Mouse (Mus musculus): ENCODE results near the gene Sema6d. TPM values are rescaled to one million over a fixed set of nuclear protein-coding genes. Genes with fewer than 3 reads are reported as not detected.

The Sema6d gene
- polyA plus RNA-seq, 1 experiment from 2014 or later = 11.4 TPM

DNA sequence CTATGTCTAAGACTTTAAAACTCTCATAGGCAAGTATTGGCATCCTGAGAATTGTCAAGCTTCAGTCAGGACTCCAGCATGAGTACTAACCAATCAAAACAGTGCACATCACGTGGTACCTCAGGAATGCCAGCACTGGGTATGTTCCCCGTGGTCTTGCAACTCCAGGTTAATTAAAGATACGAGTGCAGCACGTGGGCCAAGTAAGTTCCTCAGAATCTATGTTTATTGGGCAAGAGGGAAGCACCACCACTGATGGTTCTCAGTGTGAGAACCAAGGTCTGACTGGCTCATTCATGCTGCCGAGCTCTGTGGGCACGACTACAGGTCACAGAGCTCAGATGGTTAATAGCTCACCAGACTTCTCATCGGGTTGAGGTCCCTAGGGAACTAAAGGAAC is 536.7 kb downstream of the Sema6d start:
- Histone ChIP-seq H3K36me3 (no peaks in the 10 kb centered on the region), H3K4me3 (no peak overlapping the region)

DNA sequence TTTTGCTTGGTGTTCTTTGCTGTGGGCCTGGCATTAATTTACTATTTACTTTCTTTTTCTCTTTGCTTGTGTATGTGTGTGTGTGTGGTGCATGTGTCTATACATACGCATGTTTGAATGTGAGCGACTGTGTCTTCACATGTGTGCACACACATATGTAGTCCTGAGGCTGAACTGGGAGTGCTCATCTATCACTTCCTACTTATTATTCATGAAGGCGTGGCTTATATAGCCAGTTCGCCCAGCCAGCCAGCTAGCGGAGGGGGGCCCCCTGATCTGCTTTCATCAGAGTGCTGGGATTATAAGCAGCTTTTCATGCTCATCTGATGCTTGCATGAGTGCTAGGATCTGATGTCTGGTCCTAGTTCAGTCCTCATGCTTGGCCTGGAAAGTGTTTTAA is 537.9 kb downstream of the Sema6d start:
- H3K27ac ChIP-seq = no peak overlapping the region
- H3K27me3 ChIP-seq = no peaks in the 10 kb centered on the region
- no peaks in the 10 kb centered on the region for H3K9me3 ChIP-seq
- no peak for ATAC-seq (ENCODE audit: insufficient number of reproducible peaks, insufficient read depth, low FRiP score, low TSS enrichment, low read depth)
- no peak overlapping the region for H3K4me3 ChIP-seq
- no peak overlapping the region for H3K9ac ChIP-seq
- H3K4me2 ChIP-seq = no peak overlapping the region
- 66% methylated on average over 5 of the region's 5 CpGs for WGBS
- H3K36me3 ChIP-seq = no peaks in the 10 kb centered on the region
- H3K4me1 ChIP-seq = 0 out of 2 replicates have a peak, but pooled peaks cover 4% of the 10 kb centered on the region

More for the DNA sequence above, 536.7 kb downstream of the Sema6d start:
- Histone ChIP-seq H3K4me1 (0 out of 2 replicates have a peak, but pooled peaks cover 4% of the 10 kb centered on the region), H3K27me3 (no peaks in the 10 kb centered on the region), H3K9ac (no peak overlapping the region), H3K4me2 (no peak overlapping the region), H3K27ac (no peak overlapping the region), H3K9me3 (no peaks in the 10 kb centered on the region)
- 74% methylated on average over 7 of the region's 7 CpGs for WGBS
- ATAC-seq (ENCODE audit: insufficient number of reproducible peaks, insufficient read depth, low FRiP score, low TSS enrichment, low read depth) = no peak

GRCm38 (mm10) chr2:124628701-124629100 is 538.9 kb downstream of the Sema6d start:
- Histone ChIP-seq H3K9ac (no peak overlapping the region), H3K4me3 (no peak overlapping the region), H3K36me3 (no peaks in the 10 kb centered on the region), H3K27ac (no peak overlapping the region), H3K9me3 (no peaks in the 10 kb centered on the region), H3K4me2 (no peak overlapping the region), H3K27me3 (no peaks in the 10 kb centered on the region), H3K4me1 (0 out of 2 replicates have a peak, but pooled peaks cover 4% of the 10 kb centered on the region)
- 63% methylated on average over 7 of the region's 7 CpGs for WGBS
- ATAC-seq (ENCODE audit: insufficient number of reproducible peaks, insufficient read depth, low FRiP score, low TSS enrichment, low read depth) = no peak

- no peak overlapping the region for H3K27ac ChIP-seq
- H3K4me2 ChIP-seq = no peak overlapping the region
- no peaks in the 10 kb centered on the region for H3K9me3 ChIP-seq
- H3K36me3 ChIP-seq = no peaks in the 10 kb centered on the region
- 80% methylated on average over 7 of the region's 7 CpGs for WGBS
- H3K9ac ChIP-seq = no peak overlapping the region
- no peak for ATAC-seq (ENCODE audit: insufficient number of reproducible peaks, insufficient read depth, low FRiP score, low TSS enrichment, low read depth)
- no peak overlapping the region for H3K4me3 ChIP-seq
- no peaks in the 10 kb centered on the region for H3K27me3 ChIP-seq
- H3K4me1 ChIP-seq = peaks cover 11% of the 10 kb centered on the region
Measured at GRCm38 (mm10) chr2:124634400-124634998, 544.7 kb downstream of the Sema6d start.

GRCm38 (mm10) chr2:124635271-124635865 is 545.6 kb downstream of the Sema6d start:
- H3K9me3 ChIP-seq = no peaks in the 10 kb centered on the region
- 61% methylated on average over 8 of the region's 8 CpGs for WGBS
- no peak overlapping the region for H3K4me3 ChIP-seq
- H3K4me2 ChIP-seq = no peak overlapping the region
- H3K36me3 ChIP-seq = no peaks in the 10 kb centered on the region
- H3K9ac ChIP-seq = no peak overlapping the region
- ATAC-seq (ENCODE audit: insufficient number of reproducible peaks, insufficient read depth, low FRiP score, low TSS enrichment, low read depth) = no peak
- H3K27ac ChIP-seq = no peak overlapping the region
- H3K4me1 ChIP-seq = peaks cover 11% of the 10 kb centered on the region
- no peaks in the 10 kb centered on the region for H3K27me3 ChIP-seq

- Histone ChIP-seq H3K36me3 (no peaks in the 10 kb centered on the region), H3K4me3 (no peak overlapping the region), H3K9ac (no peak overlapping the region), H3K9me3 (no peaks in the 10 kb centered on the region), H3K4me2 (no peak overlapping the region), H3K4me1 (peaks cover 11% of the 10 kb centered on the region), H3K27ac (no peak overlapping the region), H3K27me3 (no peaks in the 10 kb centered on the region)
- 41% methylated on average over 4 of the region's 4 CpGs for WGBS
- ATAC-seq (ENCODE audit: insufficient number of reproducible peaks, insufficient read depth, low FRiP score, low TSS enrichment, low read depth) = no peak
Measured at GRCm38 (mm10) chr2:124637080-124637479, 547.3 kb downstream of the Sema6d start.

DNA sequence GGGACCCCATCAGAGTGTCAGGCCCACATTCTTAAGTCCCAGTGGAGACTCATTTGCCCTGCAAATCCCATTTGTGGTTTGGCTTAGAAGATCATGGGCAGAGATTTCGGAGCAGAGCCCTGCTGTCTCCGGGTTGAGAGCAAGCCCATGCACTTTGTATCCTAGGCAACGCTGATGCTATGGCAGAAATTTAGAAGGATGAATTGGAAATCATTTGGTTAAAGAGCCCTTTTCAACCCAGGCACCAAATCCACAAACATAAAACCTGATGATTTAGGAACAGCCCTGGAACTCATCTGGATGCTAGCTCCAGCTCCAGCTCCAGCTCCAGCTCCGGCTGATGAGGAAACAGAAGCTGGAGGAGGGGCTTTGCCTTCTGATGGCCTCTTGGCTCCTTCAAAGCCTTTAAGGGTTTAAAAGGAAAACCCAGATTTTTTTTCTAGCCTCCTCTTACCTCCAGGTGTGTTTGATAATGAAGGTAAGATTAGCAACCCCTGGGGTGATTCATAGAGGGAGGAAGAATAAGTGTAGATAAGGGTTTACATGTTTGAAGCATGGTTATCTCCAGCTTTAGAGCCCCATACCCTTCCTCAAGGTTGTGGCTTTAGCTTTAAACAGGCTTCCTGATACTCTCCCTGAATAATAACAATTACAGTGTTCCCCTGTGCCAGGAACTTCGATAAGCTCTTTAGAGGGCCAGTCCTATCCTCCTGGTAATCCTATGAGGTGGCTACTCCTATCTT is 549.6 kb downstream of the Sema6d start:
- no peak for ATAC-seq (ENCODE audit: insufficient number of reproducible peaks, insufficient read depth, low FRiP score, low TSS enrichment, low read depth)
- 74% methylated on average over 5 of the region's 5 CpGs for WGBS

GRCm38 (mm10) chr2:124640500-124641193 is 550.9 kb downstream of the Sema6d start:
- H3K4me2 ChIP-seq = no peak overlapping the region
- H3K27me3 ChIP-seq = no peaks in the 10 kb centered on the region
- no peak overlapping the region for H3K4me3 ChIP-seq
- H3K36me3 ChIP-seq = no peaks in the 10 kb centered on the region
- peaks cover 14% of the 10 kb centered on the region for H3K4me1 ChIP-seq
- H3K27ac ChIP-seq = no peak overlapping the region
- no peak overlapping the region for H3K9ac ChIP-seq
- no peak for ATAC-seq (ENCODE audit: insufficient number of reproducible peaks, insufficient read depth, low FRiP score, low TSS enrichment, low read depth)
- WGBS = 44% methylated on average over 6 of the region's 6 CpGs
- H3K9me3 ChIP-seq = no peaks in the 10 kb centered on the region

More for the DNA sequence above, 549.6 kb downstream of the Sema6d start:
- Histone ChIP-seq H3K36me3 (no peaks in the 10 kb centered on the region), H3K4me2 (no peak overlapping the region), H3K4me3 (no peak overlapping the region), H3K9ac (no peak overlapping the region), H3K27ac (no peak overlapping the region), H3K9me3 (no peaks in the 10 kb centered on the region), H3K27me3 (no peaks in the 10 kb centered on the region), H3K4me1 (peaks cover 18% of the 10 kb centered on the region)

DNA sequence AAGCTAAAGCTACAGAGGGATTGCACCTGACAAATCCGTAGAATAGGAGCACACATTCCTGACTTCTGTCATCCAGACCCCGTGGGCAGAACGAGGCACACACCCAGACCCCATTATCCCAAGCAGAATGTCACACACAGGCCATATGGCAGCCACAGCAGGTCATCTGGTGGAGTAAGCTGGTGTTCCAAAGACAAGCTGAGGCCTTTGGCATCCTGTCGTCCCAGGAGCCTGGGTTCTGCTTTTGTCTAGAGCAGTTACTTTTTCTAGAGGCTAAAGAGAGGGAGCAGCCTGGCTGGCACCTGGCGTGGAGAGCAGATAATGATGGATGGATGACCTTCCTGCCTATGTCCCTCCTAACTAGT is 551.4 kb downstream of the Sema6d start:
- 35% methylated on average over 5 of the region's 5 CpGs for WGBS
- no peaks in the 10 kb centered on the region for H3K9me3 ChIP-seq
- no peak overlapping the region for H3K4me2 ChIP-seq
- no peak overlapping the region for H3K27ac ChIP-seq
- H3K9ac ChIP-seq = no peak overlapping the region
- no peak overlapping the region for H3K4me3 ChIP-seq
- H3K27me3 ChIP-seq = no peaks in the 10 kb centered on the region
- peaks cover 14% of the 10 kb centered on the region for H3K4me1 ChIP-seq
- no peaks in the 10 kb centered on the region for H3K36me3 ChIP-seq
- no peak for ATAC-seq (ENCODE audit: insufficient number of reproducible peaks, insufficient read depth, low FRiP score, low TSS enrichment, low read depth)

DNA sequence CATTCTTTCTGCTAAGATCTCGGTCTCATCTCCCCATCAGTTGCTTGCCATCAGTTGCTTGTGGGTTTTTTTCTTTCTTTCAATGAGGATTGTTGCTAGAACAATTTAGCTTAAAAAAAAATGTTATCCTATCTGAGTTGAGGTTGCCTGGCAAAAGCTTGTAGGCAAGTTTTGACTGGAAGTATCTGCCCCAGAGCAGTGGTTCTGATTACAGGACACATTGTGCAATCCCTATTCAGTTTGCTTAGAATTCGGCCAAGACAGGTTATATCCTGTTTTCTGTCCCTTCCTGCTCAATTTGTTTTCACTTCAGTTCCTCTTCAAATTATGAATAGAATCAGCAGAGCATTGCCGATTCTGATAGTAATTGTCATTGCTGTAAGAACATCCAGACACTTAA is 552.4 kb downstream of the Sema6d start:
- peaks cover 14% of the 10 kb centered on the region for H3K4me1 ChIP-seq
- H3K9ac ChIP-seq = no peak overlapping the region
- ATAC-seq (ENCODE audit: insufficient number of reproducible peaks, insufficient read depth, low FRiP score, low TSS enrichment, low read depth) = no peak
- H3K27me3 ChIP-seq = no peaks in the 10 kb centered on the region
- WGBS = 42% methylated on average over 3 of the region's 3 CpGs
- no peak overlapping the region for H3K4me3 ChIP-seq
- peak overlapping the region; percentile 51; the same call in 1 of the 2 replicates for H3K27ac ChIP-seq
- H3K9me3 ChIP-seq = no peaks in the 10 kb centered on the region
- no peak overlapping the region for H3K4me2 ChIP-seq
- no peaks in the 10 kb centered on the region for H3K36me3 ChIP-seq

DNA sequence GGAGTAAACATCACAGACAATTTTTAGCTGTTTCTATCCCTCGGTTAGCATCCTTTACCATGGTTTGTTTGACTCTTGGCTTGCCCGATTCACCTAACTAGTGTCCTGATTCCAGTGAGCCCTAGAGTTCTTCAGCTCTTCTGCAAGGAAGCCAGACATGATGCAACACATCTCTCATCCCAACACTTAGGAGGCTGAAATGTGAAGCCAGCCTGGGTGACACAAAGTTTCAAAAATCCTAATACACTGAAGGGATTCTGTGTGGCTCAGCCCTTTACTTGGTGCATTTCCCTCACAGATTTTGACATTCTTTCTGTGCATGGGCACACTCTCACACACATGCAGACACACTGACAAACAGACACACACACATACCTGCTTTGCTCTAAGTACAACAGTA is 560.8 kb downstream of the Sema6d start:
- no peak for ATAC-seq (ENCODE audit: insufficient number of reproducible peaks, insufficient read depth, low FRiP score, low TSS enrichment, low read depth)
- H3K9ac ChIP-seq = no peak overlapping the region
- peaks cover 5% of the 10 kb centered on the region; the same call in 1 of the 2 replicates for H3K4me1 ChIP-seq
- H3K27ac ChIP-seq = no peak overlapping the region
- no peaks in the 10 kb centered on the region for H3K9me3 ChIP-seq
- 92% methylated on average over 2 of the region's 2 CpGs for WGBS
- H3K4me3 ChIP-seq = no peak overlapping the region
- H3K36me3 ChIP-seq = peaks cover 3% of the 10 kb centered on the region
- no peaks in the 10 kb centered on the region for H3K27me3 ChIP-seq
- no peak overlapping the region for H3K4me2 ChIP-seq
